Mouse (Mus musculus) MN1 (cell line): ENCODE measurements around the gene Cmtm7.

Source experiments
- DNase-seq: peaks from one replicate; pipeline ENCODE4 v3.0.0-alpha.2; 2016; ENCODE audit warnings: low spot score

Cmtm7 gene

DNA sequence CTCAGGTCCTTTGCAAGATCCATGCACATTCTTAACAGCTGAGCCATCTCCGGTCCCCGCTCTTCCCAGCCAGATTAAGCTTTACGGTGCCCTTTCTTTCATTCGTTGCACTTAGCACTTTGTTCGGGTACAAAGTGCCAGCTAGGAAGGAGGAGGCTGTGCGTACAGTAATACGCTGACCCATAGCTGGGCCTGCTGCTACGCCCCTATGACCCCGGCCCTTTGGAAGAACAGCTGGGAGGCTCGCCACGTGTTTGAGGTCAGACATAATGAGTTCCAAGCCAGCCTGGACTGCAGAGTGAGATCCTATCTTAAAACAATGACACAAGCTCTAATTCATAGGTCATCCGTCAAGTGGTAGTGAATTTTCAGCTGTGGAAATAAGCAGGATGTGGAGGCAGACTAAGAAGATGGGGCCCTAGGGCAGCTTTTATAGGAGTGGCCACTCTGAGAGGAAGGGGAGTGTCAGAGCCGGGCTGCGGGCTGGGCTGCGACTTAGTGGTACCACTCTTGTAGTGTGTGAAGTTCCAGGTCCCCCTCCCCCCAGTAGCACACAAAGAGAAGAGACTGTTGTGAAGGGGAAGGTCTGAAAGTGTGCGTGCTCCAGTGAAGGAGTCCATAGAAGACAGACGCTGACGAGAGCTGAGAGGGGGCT lies 64.9 kb downstream of the Cmtm7 start:
- no peak for DNase-seq

DNA sequence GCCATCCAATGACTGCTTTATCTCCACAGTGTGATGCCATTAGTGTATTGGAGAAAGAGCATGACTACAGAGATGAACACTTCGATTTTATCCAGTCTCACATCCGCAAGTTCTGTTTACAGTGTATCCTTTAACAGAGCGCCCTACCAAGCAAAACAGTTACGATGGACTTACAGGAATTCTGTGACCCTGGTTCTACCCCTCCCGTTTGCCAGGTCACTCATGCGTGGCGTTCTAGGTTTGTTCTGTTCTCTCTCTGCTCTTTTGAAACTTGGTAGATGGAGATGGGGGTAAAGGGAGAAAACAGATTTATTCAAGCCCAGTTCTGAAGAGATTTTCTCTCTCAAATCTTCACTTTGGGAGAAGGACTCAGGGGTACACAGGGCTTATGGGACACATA lies 68.2 kb downstream of the Cmtm7 start:
- DNase-seq = no peak

DNA sequence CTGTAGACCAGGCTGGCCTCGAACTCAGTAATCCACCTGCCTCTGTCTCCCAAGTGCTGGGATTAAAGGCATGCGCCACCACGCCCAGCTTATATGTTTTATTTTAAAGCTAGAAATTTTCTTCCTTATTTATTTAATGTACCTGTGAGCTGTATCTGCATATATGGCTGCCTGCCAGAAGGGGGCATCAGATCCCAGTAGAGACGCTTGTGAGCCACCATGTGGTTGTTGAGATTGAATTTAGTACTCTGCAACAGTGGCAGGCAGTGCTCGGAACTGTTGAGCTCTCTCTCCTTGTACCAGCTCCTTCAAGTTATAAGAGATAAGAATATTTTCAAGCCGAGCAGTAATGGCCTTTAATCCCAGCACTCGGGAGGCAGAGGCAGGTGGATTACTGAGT lies 71.3 kb downstream of the Cmtm7 start:
- DNase-seq = peak; percentile 45

DNA sequence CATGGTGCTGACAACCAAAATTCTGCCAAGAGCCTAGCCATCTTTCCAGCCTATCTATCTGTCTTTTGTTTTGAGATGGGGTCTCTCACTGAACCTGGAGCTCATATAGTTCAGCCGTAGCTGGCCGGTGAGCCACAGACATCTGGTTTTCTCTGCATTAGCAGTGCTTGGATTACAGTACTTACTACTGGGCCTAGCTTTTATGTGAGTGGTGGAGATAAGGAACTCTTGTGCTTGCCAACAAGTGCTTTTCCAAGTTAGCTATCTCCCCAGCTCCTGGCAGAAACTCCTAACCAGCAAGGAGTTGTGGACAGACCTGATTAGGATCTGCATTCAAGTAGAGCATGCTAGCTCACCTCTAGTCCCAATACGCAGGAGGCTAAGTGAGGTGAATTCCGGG lies 73.9 kb downstream of the Cmtm7 start:
- no peak for DNase-seq
